Mouse (Mus musculus) Patski (cell line): ENCODE results near the gene Myo5a. TPM values are rescaled to one million over a fixed set of nuclear protein-coding genes. Genes with fewer than 3 reads are reported as not detected.

Experiments used
- ATAC-seq: fragments of 100-300 bp; one replicate; pipeline ENCODE4 v1.8.0; 2021
- CTCF ChIA-PET: fragments of 350-600 bp; sonication (Branson Sonifier 250); formaldehyde crosslinking; loops from one replicate; lab custom pipeline; 2022; ENCODE audit warnings: inconsistent platforms; lab: Charles Lee
- POLR2A ChIA-PET: fragments of 350-600 bp; sonication (Branson Sonifier 250); formaldehyde crosslinking; loops from one replicate; lab custom pipeline; 2022; ENCODE audit warnings: antibody characterized with exemption, inconsistent platforms; lab: Charles Lee
- DNase-seq: peaks from one replicate; pipeline ENCODE4 v3.0.0-alpha.2; 2011; ENCODE audit warnings: low read depth, low spot score
- H3K27me3 ChIP-seq: fragments of 371-371 bp; one replicate; pipeline ENCODE4 v1.5.1; 2021
- CTCF ChIP-seq: fragments of 100-300 bp; IDR thresholded peaks from one replicate; pipeline ENCODE4 v1.5.1; 2021
- in situ Hi-C: fragments of 300-500 bp; cut with MboI; formaldehyde crosslinking; loops from 3 replicates; pipeline ENCODE4 v1.11.1; 2018; ENCODE audit warnings: low pct_unique_long_range_greater_than_20kb, mixed read lengths
- polyA plus RNA-seq: library from polyadenylated mRNA; unstranded; gene quantifications from one replicate; pipeline ENCODE4 v1.2.3, GENCODE M21; 2021

Gene Myo5a
- polyA plus RNA-seq, 1 experiment from 2014 or later: 48.3 TPM

DNA sequence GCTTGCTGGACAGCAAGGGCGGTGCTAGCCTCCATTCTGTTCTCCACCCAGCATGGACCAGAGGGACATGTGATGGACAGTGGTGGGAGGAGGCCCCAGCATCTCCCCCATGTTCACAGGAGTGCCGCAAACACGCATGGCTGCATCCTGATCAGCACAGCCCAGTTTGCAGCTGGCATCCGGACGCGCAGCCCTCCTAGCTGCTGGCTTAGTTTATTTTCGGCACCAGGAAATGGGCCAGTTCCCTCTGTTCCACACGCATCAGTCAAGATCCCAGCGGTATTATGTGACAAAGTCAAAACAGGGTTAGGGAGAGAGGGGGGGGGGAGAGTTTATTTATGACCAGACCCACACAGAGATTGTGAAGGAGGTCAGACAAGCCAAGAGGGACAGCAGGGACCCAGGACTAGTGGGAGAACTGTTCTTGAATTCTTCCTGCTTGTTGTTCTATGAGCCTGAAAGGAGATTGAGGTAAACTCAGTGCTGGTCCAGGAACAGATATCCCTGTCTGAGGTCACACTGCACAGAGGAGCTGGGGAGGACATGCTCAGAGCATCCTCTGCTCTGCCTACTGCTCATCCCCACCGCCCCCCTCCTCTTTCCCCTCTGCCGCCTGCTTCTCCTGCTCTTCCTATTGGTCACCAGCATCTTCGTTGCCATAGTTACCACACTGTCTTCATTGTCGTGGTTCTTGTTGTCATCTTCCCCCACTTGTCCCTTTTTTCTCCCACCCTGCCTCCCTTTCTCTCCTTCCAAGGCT is 183.6 kb downstream of the Myo5a start:
- no peaks in the 10 kb centered on the region for H3K27me3 ChIP-seq
- ATAC-seq (no peak), DNase-seq (no peak)
- no peak for TF ChIP-seq CTCF
- in situ Hi-C loops: no loop called here
- POLR2A ChIA-PET: no interaction called here
- CTCF ChIA-PET: no interaction called here

DNA sequence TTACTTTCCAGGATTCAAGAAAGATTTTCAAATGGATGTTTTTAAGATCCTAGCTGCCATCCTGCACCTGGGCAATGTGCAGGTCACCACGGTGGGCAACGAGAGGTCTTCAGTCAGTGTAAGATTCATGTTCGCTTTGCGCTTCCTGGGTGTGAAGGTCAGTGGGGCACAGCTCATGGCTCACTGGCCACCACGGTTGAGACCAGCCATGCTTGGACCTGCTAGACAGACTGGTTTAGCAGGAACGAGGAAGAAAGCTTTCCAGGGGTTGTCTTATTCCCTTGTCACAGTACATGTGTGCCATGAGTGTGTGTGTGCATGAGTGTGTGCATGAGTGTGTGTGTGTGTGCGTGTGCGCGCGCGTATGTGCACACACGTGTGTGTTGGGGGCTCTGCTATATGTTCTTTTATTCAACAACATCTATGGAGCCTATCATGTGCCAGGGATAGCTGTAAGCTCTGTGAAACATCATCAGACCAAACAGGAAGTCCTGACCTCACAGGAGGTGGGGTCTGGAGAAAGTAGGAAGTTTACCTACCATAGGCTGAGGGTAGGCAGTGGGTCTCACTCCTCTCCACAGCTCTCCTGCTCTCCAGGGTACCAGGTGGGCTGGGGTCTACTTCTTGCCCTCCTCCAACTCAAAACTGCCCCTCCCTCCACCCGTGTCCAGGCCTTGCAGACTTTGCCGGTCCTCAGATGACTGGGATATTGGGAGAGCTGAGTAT is 185.2 kb downstream of the Myo5a start:
- TF ChIP-seq CTCF: no peak
- in situ Hi-C loops: no loop called here
- H3K27me3 ChIP-seq: no peaks in the 10 kb centered on the region
- CTCF ChIA-PET: interaction anchor here (0.6 to 1.3 kb wide), 3 partner anchors 11 to 49 kb away, joined by 3 to 4 read pairs (median 3); no protein-coding TSS in a partner anchor
- POLR2A ChIA-PET: no interaction called here
- no peak for ATAC-seq
- DNase-seq: no peak

DNA sequence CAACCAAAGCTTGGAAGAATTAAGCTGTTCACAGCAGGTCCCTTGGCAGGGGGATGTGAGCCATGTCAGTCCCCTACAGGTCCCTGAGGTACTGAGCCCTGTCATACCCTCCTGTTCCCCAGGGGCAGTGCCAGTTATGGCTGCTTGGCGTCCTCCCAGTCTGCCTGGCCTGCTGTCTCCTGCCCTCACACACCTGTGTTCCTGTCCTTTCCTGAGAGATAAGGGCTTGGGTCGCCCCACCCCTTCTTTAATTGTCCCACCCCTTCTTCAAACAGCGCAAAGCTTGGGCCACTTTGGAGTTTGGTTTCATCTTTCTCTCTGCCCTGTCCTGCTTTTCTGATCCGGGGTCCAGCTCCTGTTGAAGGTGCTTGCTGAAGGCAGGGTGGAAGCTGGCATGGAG is 188.0 kb downstream of the Myo5a start:
- CTCF ChIA-PET: no interaction called here
- no peaks in the 10 kb centered on the region for H3K27me3 ChIP-seq
- in situ Hi-C loops: no loop called here
- DNase-seq: no peak
- POLR2A ChIA-PET: no interaction called here
- no peak for ATAC-seq
- TF ChIP-seq CTCF: no peak

DNA sequence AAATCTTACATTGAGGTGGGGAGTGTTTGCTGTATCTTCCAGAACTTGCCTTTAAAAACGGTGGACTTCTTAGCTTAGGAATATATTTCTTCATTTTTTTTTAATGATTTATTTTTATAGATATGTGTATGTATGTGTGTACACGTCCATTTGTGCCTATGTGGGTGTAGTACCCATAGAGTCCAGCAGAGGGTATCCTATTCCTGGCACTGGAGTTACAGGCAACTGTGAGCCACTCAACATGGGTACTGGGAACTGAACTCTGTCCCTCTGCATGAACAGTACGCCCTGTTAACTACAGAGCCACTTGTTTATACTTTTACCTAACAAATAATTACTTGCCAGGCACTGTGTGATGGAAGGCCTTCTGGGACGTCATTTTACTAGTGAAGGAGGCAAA is 188.8 kb downstream of the Myo5a start:
- ChIA-PET CTCF (no interaction called here), POLR2A (no interaction called here)
- H3K27me3 ChIP-seq: no peaks in the 10 kb centered on the region
- TF ChIP-seq CTCF: no peak
- in situ Hi-C loops: no loop called here
- DNase-seq (no peak), ATAC-seq (no peak)

DNA sequence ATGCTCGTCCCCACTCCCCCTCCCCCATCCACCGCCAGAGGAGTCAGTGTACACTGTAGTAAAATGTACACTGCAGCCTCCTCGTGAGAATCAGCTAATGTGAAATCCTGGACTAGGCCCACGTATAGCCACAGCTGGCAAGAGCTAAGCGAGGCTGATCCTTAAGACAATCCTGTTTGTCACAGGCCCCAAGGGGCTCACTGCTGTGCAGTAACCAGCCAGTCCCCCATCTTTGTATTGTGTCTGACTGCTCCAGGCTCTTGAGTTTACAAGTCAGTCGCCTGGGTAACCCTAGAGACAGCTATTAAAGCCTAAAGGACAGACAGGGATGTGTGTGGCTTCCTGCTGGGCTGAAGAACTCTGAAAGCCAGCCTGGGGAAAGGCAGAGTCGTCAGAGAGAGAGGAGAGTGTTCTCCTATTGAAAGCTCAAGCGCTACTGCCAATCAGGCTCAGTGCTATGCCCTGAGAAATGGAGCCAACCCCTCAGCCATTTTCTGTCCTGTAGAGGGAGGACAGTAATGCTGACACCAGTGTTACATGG is 190.6 kb downstream of the Myo5a start:
- DNase-seq (no peak), ATAC-seq (no peak)
- H3K27me3 ChIP-seq: no peaks in the 10 kb centered on the region
- no peak for TF ChIP-seq CTCF
- POLR2A ChIA-PET: interaction anchor here (1.2 to 1.3 kb wide), 2 partner anchors 19 to 43 kb away, joined by 3 read pairs; no protein-coding TSS in a partner anchor
- in situ Hi-C loops: no loop called here
- CTCF ChIA-PET: interaction anchor here (0.6 to 1.7 kb wide), 2 partner anchors 22 to 247 kb away, joined by 3 to 6 read pairs; no protein-coding TSS in a partner anchor

DNA sequence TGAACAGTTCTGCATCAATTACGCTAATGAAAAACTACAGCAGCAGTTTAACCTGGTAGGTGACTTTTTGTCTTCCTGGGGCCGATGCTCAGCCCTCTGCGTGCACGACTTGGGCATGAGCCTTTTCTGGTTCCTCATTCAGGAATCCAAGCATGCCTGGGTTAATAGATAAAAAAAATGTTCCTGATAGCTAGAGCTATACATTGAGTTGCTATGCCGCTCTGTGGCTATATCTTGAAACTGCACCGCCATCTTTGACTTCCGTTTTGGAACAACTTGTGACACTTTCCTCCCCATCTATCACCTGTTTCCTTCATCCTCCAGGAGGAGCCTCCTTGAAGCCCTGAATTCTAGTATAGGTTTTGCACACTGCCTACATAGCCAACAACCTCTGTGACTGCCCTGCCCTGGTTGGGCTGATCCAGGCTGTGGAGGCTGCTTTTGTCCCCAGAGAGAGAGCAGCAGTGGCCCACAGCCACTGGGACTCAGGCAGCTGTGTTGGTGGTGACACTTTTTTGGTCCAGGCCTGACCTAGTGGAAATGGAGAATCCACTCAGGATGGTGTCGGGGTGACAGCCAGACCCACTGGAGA is 191.5 kb downstream of the Myo5a start:
- in situ Hi-C loops: no loop called here
- no peak for TF ChIP-seq CTCF
- no peaks in the 10 kb centered on the region for H3K27me3 ChIP-seq
- DNase-seq: no peak
- ATAC-seq: no peak
- ChIA-PET CTCF (interaction anchor here (1.7 kb wide), 1 partner anchor 21 kb away, joined by 6 read pairs; no protein-coding TSS in a partner anchor), POLR2A (interaction anchor here (1.3 kb wide), 1 partner anchor 44 kb away, joined by 3 read pairs; no protein-coding TSS in a partner anchor)

DNA sequence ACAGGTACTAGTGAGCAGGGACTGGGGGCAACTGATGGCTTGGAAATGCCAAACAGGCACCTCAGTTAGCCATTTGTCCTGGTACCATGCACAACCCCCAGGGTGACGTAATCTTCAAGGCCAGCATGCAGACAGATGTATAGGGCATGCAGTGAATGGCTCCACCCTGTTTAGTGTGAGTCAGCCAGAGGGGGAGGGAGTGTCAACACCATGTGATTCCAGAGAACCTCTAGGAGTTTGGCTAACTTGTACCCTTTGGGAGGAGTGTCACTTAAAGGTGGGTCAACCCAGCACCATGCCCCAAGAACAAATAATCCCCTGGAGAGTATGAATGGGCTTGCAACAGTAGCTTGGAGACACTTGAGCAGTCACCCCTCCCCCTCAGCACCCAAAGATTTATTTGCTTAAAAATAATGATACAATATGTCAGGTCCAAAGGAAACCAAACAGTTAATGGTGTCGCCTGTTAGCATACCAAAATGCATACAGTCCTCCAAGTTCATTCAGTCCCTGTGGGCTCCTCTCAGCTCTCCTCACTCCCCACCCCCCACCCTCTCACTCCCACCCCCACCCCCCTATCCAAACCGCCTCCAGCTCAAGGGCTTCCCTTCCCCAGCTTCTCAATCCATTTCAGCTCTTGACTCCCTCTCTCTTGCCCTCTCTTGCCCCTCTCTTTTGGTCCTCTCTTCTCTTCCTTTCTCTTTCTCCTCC is 193.3 kb downstream of the Myo5a start:
- DNase-seq: no peak
- no peaks in the 10 kb centered on the region for H3K27me3 ChIP-seq
- ChIA-PET CTCF (no interaction called here), POLR2A (no interaction called here)
- ATAC-seq: peak; percentile 58
- in situ Hi-C loops: no loop called here
- no peak for TF ChIP-seq CTCF

DNA sequence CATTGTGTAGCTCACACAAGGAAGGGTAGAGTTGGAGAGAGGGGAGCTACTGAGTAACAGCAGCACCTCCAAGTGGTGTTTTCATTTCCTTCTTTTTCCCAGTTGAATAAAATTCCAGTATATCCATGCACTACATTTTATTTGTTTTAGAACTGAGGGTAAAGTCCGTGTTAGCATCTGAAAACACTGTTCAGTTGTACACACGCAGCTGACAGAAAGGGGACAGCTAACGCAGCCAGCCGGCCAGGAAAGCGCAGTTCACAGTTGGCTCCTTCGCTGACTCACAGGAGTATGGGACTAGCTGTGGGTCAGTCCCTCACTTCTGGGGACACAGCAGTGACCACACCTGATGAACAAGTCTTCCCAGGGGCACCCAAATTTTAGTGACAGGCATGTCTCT is 196.3 kb downstream of the Myo5a start:
- no peaks in the 10 kb centered on the region for H3K27me3 ChIP-seq
- in situ Hi-C loops: no loop called here
- ChIA-PET POLR2A (no interaction called here), CTCF (no interaction called here)
- ATAC-seq: no peak
- no peak for DNase-seq
- no peak for TF ChIP-seq CTCF

DNA sequence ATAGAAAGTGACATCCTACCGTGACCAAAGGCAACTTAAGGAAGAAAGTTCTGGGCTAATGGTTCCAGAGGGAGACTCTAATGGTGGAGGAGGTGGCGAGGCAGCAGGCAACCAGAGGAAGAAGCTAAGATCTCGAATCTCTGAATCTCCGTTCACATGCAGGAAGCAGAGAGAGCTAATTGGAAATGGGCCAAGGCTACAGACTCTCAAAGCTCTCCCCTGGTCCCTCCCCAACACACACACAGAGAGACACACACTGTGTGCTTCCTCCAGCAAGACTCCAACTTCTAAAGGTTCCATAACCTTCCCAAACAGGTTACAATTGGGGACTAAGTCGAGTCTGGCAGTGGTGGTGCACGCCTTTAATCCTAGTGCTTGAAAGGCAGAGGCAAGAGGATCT is 199.6 kb downstream of the Myo5a start:
- TF ChIP-seq CTCF: no peak
- ATAC-seq: no peak

DNA sequence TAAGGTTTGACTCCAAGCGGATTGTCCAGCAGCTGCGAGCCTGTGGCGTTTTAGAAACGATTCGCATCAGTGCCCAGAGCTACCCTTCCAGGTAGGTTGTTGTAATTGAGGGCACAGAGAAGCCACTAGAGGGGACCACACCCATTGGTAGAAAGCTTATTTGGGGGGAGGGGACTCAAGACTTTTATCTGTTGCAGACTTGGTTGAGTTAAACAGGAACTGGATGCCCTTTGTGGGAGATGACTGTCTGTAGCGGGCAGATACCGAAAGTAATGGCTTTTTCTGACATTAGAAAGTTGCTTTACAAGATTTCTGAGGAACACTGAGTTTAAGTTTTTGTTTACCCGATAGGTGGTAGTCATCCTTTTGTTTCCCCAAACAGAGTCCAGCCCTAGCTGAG is 200.7 kb downstream of the Myo5a start:
- no peak for TF ChIP-seq CTCF
- DNase-seq (no peak), ATAC-seq (no peak)
- POLR2A ChIA-PET: interaction anchor here (0.5 kb wide), 1 partner anchor 91 kb away, joined by 4 read pairs; no protein-coding TSS in a partner anchor
- in situ Hi-C loops: no loop called here
- CTCF ChIA-PET: interaction anchor here (0.7 to 0.8 kb wide), 2 partner anchors 12 to 62 kb away, joined by 3 to 4 read pairs; no protein-coding TSS in a partner anchor
- H3K27me3 ChIP-seq: no peaks in the 10 kb centered on the region

More for the DNA sequence above, 199.6 kb downstream of the Myo5a start:
- DNase-seq: no peak
- CTCF ChIA-PET: interaction anchor here (1.0 kb wide), 1 partner anchor 33 kb away, joined by 3 read pairs; no protein-coding TSS in a partner anchor
- H3K27me3 ChIP-seq: no peaks in the 10 kb centered on the region
- in situ Hi-C loops: no loop called here
- POLR2A ChIA-PET: no interaction called here

Other genes with a start within 250 kb of the Myo5a start
- gene Onecut1, start 209.1 kb upstream of the Myo5a start, polyA plus RNA-seq: not detected
- 14.3 TPM for gene Fam214a, start 118.1 kb upstream of the Myo5a start, polyA plus RNA-seq
- 167 TPM for gene Arpp19, start 33.4 kb upstream of the Myo5a start, polyA plus RNA-seq
- 20.1 TPM for gene Myo5c, start 161.0 kb downstream of the Myo5a start, polyA plus RNA-seq
- gene Gnb5, start 235.3 kb downstream of the Myo5a start, polyA plus RNA-seq: 58.9 TPM